Mouse (Mus musculus) kidney, adult 2 months (tissue): ENCODE measurements around the gene Hid1.

Source experiments
- CTCF ChIP-seq: fragments of 200-500 bp; conservative IDR thresholded peaks from 2 replicates; pipeline ENCODE4 v1.5.1; 2011; ENCODE audit warnings: low read depth, mild to moderate bottlenecking, control low read depth, low read length, moderate library complexity, mixed read lengths; ENCODE audit not compliant: insufficient read depth, insufficient read length
- POLR2A ChIP-seq: fragments of 200-500 bp; IDR thresholded peaks from one replicate; pipeline ENCODE4 v1.6.1; 2011; ENCODE audit warnings: low read depth, low read length, control low read depth

GRCm38 (mm10) chr11:115408266-115408920 is 40.8 kb upstream of the Hid1 start:
- TF ChIP-seq CTCF (no peak), POLR2A (no peak)
